Mouse (Mus musculus) stomach, postnatal 0 days (tissue): Measurements from ENCODE around the gene Zfand2a. TPM values are rescaled to one million over a fixed set of nuclear protein-coding genes. Genes with fewer than 3 reads are reported as not detected.
A peak's percentile ranks its signal among the peaks of the same experiment; 100 is the strongest.

ENCODE experiments used
- ATAC-seq: fragments of 200-750 bp; cut with Nextera tagmentation; 2 replicates; pipeline ENCODE4 v1.8.0; 2017; ENCODE audit not compliant: low FRiP score, low TSS enrichment
- DNase-seq: peaks from one replicate; pipeline ENCODE4 v3.0.0-alpha.2; 2016; ENCODE audit warnings: low spot score
- H3K27ac ChIP-seq: fragments of 300-500 bp; sonication (generic); replicated peaks from 2 replicates; pipeline ENCODE4 v1.5.1; 2014; ENCODE audit warnings: mild to moderate bottlenecking, control low read depth
- H3K27me3 ChIP-seq: fragments of 300-500 bp; sonication (generic); 2 replicates; pipeline ENCODE4 v1.6.1; 2014; ENCODE audit warnings: low read length; ENCODE audit not compliant: control insufficient read depth, insufficient read depth
- H3K36me3 ChIP-seq: fragments of 300-500 bp; sonication (generic); 2 replicates; pipeline ENCODE4 v1.6.1; 2014; ENCODE audit warnings: low read length, mixed read lengths; ENCODE audit not compliant: control insufficient read depth, insufficient read depth
- H3K4me1 ChIP-seq: fragments of 300-500 bp; sonication (generic); replicated peaks from 2 replicates; pipeline ENCODE4 v1.6.1; 2014; ENCODE audit warnings: antibody characterized with exemption; ENCODE audit not compliant: control insufficient read depth, insufficient read depth
- H3K4me2 ChIP-seq: fragments of 300-500 bp; sonication (generic); replicated peaks from 2 replicates; pipeline ENCODE4 v1.6.1; 2014; ENCODE audit warnings: low read depth, mild to moderate bottlenecking, control low read depth, moderate library complexity
- H3K4me3 ChIP-seq: fragments of 300-500 bp; sonication (generic); 2 replicates; pipeline ENCODE4 v1.5.1; 2014; ENCODE audit warnings: low read depth, low read length, control low read depth
- H3K9ac ChIP-seq: fragments of 300-500 bp; sonication (generic); 2 replicates; pipeline ENCODE4 v1.6.1; 2014; ENCODE audit warnings: mild to moderate bottlenecking, low read length, control low read depth, mixed read lengths
- H3K9me3 ChIP-seq: fragments of 300-500 bp; sonication (generic); 2 replicates; pipeline ENCODE4 v1.6.1; 2016; ENCODE audit warnings: low read length; ENCODE audit not compliant: control insufficient read depth
- CTCF ChIP-seq: IDR thresholded peaks from 2 replicates; pipeline ENCODE4 v1.5.1; 2016; ENCODE audit warnings: antibody characterized with exemption, low read depth, mild to moderate bottlenecking, moderate library complexity
- EP300 ChIP-seq: optimal IDR thresholded peaks from 2 replicates; pipeline ENCODE3; 2016; ENCODE audit warnings: antibody characterized with exemption
- WGBS: fragments of 180-500 bp; shearing (Covaris S2); extraction: QIAGEN DNeasy Blood & Tissue Kit; methylation state at CpG from one replicate; pipeline ENCODE4 v1.1.7; 2014; 5-methylcytosine and 5-hydroxymethylcytosine counted together
- polyA plus RNA-seq: library from polyadenylated mRNA; unstranded; fragments of >200 nt; fragmentation: Nextera tagmentation; extraction: Ambion mirVana; gene quantifications from 2 replicates; pipeline ENCODE4 v1.2.1, GENCODE M21; 2015

Gene Zfand2a
- polyA plus RNA-seq, 1 experiment from 2014 or later, result 5.3 TPM

DNA sequence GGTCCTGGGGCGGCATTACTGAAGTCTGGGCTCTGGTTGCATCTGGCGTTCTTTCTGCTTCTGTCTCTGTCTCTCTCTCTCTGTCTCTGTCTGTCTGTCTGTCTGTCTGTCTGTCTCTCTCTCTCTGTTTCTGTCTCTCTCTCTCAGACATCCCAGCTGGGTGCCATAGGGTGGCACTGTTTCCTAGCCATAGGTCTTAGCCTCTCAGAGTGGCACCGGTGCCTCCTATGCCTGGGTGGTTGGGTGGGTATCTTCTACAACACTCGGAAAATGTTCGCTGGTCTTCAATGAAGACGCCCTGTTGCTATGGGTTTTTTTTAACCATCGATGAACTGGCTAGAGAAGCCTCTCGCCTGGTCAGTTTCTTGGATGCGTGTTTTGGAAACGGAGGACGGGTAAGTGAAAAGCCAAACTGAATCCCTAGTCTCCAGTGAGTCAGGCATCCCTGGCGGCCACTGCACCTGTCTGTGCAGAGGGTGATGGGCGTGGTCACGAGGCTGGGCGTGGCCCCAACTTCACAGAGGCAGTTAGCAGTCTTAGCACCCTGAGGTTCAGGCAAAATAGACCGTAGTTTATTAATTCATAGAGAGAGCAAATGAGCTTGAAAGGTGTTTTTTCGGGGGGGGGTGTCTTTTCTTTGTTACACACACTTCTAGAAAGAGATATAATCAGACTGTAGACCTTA is 26.5 kb upstream of the Zfand2a start:
- Histone ChIP-seq H3K36me3 (no peaks in the 10 kb centered on the region), H3K9ac (no peak overlapping the region), H3K27me3 (0 out of 2 replicates have a peak, but pooled peaks cover 3% of the 10 kb centered on the region), H3K27ac (no peak overlapping the region), H3K4me3 (no peak overlapping the region), H3K4me1 (no peaks in the 10 kb centered on the region), H3K9me3 (no peaks in the 10 kb centered on the region), H3K4me2 (no peak overlapping the region)
- peak; percentile 74 for ATAC-seq
- TF ChIP-seq EP300, result no peak
- TF ChIP-seq CTCF, result peak; percentile 50
- DNase-seq, result peak; percentile 73
- 14% methylated on average over 17 of the region's 17 CpGs for WGBS

GRCm38 (mm10) chr5:139506207-139506606 is 21.9 kb upstream of the Zfand2a start:
- Histone ChIP-seq H3K4me3 (no peak overlapping the region), H3K4me2 (no peak overlapping the region), H3K27ac (no peak overlapping the region), H3K36me3 (no peaks in the 10 kb centered on the region), H3K27me3 (peaks cover 3% of the 10 kb centered on the region; the same call in 1 of the 2 replicates), H3K4me1 (no peaks in the 10 kb centered on the region), H3K9ac (no peak overlapping the region), H3K9me3 (no peaks in the 10 kb centered on the region)
- ATAC-seq (no peak), DNase-seq (no peak)
- TF ChIP-seq EP300 (no peak), CTCF (no peak)
- 12% methylated on average over 5 of the region's 5 CpGs for WGBS

DNA sequence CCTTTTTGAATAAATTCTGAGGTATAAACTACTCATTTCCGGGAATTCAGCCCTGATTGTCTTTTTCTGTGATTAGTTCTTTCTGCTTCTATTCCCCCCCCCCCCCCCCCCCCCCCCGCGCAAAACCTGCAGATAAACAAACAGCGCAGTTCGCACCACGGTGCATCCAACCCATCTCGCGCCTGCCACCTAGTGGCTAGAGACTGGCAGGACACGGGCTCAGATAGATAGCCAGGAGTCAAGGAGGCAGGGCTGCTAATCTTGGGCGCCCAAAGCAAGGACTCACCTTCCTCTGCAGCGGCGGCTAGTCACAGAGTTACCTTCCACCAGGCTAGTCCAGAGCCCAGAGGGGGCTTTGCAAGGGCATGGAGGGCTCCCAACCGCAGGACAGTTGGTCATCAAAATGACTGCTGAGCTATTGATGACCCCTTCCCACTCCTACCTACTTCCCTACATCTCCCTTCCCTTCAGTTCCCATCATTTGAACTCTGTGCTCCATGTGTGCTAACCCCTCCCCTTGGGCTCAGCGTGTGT is 20.8 kb upstream of the Zfand2a start:
- Histone ChIP-seq H3K27me3 (peaks cover 3% of the 10 kb centered on the region; the same call in 1 of the 2 replicates), H3K4me2 (no peak overlapping the region), H3K36me3 (no peaks in the 10 kb centered on the region), H3K4me3 (no peak overlapping the region), H3K9ac (no peak overlapping the region), H3K27ac (no peak overlapping the region), H3K4me1 (no peaks in the 10 kb centered on the region), H3K9me3 (no peaks in the 10 kb centered on the region)
- WGBS, result 9% methylated on average over 12 of the region's 14 CpGs
- ATAC-seq (peak; percentile 78), DNase-seq (peak; percentile 84)
- TF ChIP-seq CTCF (peak; percentile 84), EP300 (no peak)

DNA sequence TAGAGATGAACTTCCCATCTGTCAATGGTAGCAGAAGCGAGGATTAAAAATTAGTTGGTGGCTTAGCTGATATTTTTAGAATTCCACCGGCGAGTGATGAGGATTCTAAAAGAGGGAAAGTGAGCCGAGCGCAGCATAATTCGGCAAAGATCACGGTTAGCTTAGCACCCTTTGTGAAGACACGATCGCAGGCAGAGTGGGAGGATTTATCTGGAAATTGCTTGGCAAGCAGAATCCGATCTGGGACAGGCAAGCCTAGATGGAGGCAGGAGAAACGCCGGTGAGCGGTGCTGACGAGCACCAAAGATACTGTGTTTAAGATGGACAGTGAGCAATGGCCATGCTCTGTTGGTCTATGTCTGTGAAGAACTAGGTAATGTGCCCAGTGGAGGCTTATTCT is 17.9 kb upstream of the Zfand2a start:
- no peak for DNase-seq
- no peak for ATAC-seq
- Histone ChIP-seq H3K4me2 (no peak overlapping the region), H3K4me3 (no peak overlapping the region), H3K4me1 (no peaks in the 10 kb centered on the region), H3K36me3 (no peaks in the 10 kb centered on the region), H3K9ac (no peak overlapping the region), H3K27me3 (no peaks in the 10 kb centered on the region; the same call in 1 of the 2 replicates), H3K9me3 (no peaks in the 10 kb centered on the region), H3K27ac (no peak overlapping the region)
- 84% methylated on average over 14 of the region's 14 CpGs for WGBS
- TF ChIP-seq EP300 (no peak), CTCF (no peak)

DNA sequence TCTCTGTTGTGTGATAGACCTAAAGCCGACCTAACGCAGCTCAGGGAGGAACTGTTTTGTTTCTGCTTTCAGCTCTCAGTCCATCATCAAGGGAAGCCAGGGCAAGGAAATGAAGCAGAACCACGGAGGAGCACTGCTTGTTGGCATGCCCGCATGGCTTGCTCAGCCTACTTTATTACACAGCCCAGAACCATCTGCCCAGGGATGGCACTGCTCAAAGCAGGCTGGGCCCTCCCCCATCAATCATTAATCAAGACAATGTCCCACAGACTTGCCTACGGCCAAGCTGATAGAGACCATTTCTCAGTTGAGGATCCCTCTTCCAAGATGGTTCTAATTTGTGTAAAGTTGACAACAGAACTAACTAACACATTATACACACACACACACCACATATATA is 14.4 kb upstream of the Zfand2a start:
- DNase-seq, result no peak
- TF ChIP-seq CTCF, result no peak
- no peak for TF ChIP-seq EP300
- WGBS, result 55% methylated on average over 5 of the region's 5 CpGs

GRCm38 (mm10) chr5:139496939-139497338 is 12.6 kb upstream of the Zfand2a start:
- TF ChIP-seq EP300 (no peak), CTCF (peak; percentile 11; the same call in 1 of the 2 replicates)
- Histone ChIP-seq H3K36me3 (no peaks in the 10 kb centered on the region), H3K27me3 (no peaks in the 10 kb centered on the region), H3K27ac (no peak overlapping the region), H3K4me3 (no peak overlapping the region), H3K4me2 (no peak overlapping the region), H3K4me1 (no peaks in the 10 kb centered on the region), H3K9me3 (no peaks in the 10 kb centered on the region), H3K9ac (no peak overlapping the region)
- no peak for DNase-seq
- 47% methylated on average over 5 of the region's 5 CpGs for WGBS
- ATAC-seq, result no peak

More for the DNA sequence above, 14.4 kb upstream of the Zfand2a start:
- Histone ChIP-seq H3K4me1 (no peaks in the 10 kb centered on the region), H3K9me3 (no peaks in the 10 kb centered on the region), H3K4me2 (no peak overlapping the region), H3K27ac (no peak overlapping the region), H3K36me3 (no peaks in the 10 kb centered on the region), H3K27me3 (no peaks in the 10 kb centered on the region; the same call in 1 of the 2 replicates), H3K4me3 (no peak overlapping the region), H3K9ac (no peak overlapping the region)
- ATAC-seq, result no peak
